ENCODE assay signal across 21 mouse cellular contexts in the genomic region with DNA sequence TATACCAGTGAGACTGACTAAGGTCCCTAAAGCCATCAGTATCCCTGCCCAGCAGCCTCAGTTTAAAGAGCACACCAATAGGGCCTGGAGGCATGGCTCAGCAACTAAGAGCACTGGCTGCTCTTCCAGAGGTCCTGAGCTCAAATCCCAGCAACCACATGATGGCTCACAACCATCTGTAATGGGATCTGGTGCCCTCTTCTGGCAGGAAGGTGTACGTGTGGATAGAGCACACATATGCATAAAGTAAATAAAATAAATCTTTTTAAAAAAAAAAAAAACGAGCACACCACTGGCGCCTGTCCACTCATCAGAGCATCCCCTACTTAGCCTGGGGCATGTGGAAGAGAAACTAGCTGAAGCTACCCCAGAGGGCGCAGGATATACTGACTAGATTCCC. TPM values are rescaled to one million over a fixed set of nuclear protein-coding genes. Genes with fewer than 3 reads are reported as not detected.
DNase-seq lines count a peak whose midpoint lies in the region; ATAC-seq and TF ChIP-seq lines count a peak whose summit lies in the region.
"Had no signal": no experiment of that assay in that cellular context is flagged by ENCODE, and none has a peak within 500 bp of the region (broad histone marks: within the 10 kb centered on the region; RNA-seq: fewer than 3 reads in every experiment).

No protein-coding gene starts in this region.

- ATAC-seq in liver, embryonic 12.5 days, result no peak

- intact Hi-C loops in gastrocnemius, adult 2 months (cut with DNase I), result no loop called here

- no peak overlapping the region for H3K27ac ChIP-seq in gastrocnemius, adult 2 months
- no peak overlapping the region for H3K27ac ChIP-seq in liver, adult 2 months (replicated peaks; ENCODE audit: insufficient read depth, low read depth, low read length)
- no peak overlapping the region for H3K27ac ChIP-seq in liver, embryonic 12.5 days
- no peak overlapping the region for H3K27ac ChIP-seq in bone marrow macrophage, adult 2 months (ENCODE audit: insufficient read depth, low read depth, low read length)
- H3K27ac ChIP-seq: embryonic facial prominence, embryonic 15.5 days; forebrain, embryonic 12.5 days; hindbrain, embryonic 15.5 days; midbrain, embryonic 10.5 days had no signal

- no peaks in the 10 kb centered on the region for H3K36me3 ChIP-seq in liver, adult 2 months (ENCODE audit: control insufficient read depth, insufficient read depth, low read length)
- no peaks in the 10 kb centered on the region for H3K36me3 ChIP-seq in liver, embryonic 12.5 days
- H3K36me3 ChIP-seq in E14TG2a.4 (ENCODE audit: insufficient read depth, low read length), result no peaks in the 10 kb centered on the region
- H3K36me3 ChIP-seq: embryonic facial prominence, embryonic 15.5 days; forebrain, embryonic 12.5 days; hindbrain, embryonic 15.5 days; midbrain, embryonic 10.5 days had no signal

- no peaks in the 10 kb centered on the region for H3K9me3 ChIP-seq in liver, embryonic 12.5 days (replicated peaks)
- no peaks in the 10 kb centered on the region for H3K9me3 ChIP-seq in E14TG2a.4 (ENCODE audit: low read length)
- H3K9me3 ChIP-seq: embryonic facial prominence, embryonic 15.5 days; forebrain, embryonic 12.5 days; hindbrain, embryonic 15.5 days; midbrain, embryonic 10.5 days had no signal

- 89% methylated on average over 4 of the region's 4 CpGs for WGBS in liver, adult 2 months
- WGBS in liver, embryonic 12.5 days (ENCODE audit: insufficient replicate concordance), result 51% methylated on average over 4 of the region's 4 CpGs

- no peak for DNase-seq in gastrocnemius, adult 2 months
- DNase-seq in gastrocnemius, postnatal 25 days, result no peak
- no peak for DNase-seq in liver, adult 2 months (ENCODE audit: extremely low read depth, low read depth, low spot score)
- DNase-seq in cerebellum, postnatal 25 days, result no peak
- no peak for DNase-seq in frontal cortex, postnatal 14 days (ENCODE audit: low spot score in 2 of 2)
- DNase-seq: cerebellum, adult 11-12 months; heart, postnatal 10 days; right cerebral cortex, adult 18-20 months had no signal

- no peak overlapping the region for H3K4me2 ChIP-seq in liver, embryonic 12.5 days
- H3K4me2 ChIP-seq: embryonic facial prominence, embryonic 15.5 days; forebrain, embryonic 12.5 days; hindbrain, embryonic 15.5 days had no signal

- H3K27me3 ChIP-seq in liver, adult 2 months (ENCODE audit: control insufficient read depth, insufficient read depth, low read length), result no peaks in the 10 kb centered on the region
- peaks cover 15% of the 10 kb centered on the region for H3K27me3 ChIP-seq in liver, embryonic 12.5 days (replicated peaks)
- no peaks in the 10 kb centered on the region for H3K27me3 ChIP-seq in E14TG2a.4 (ENCODE audit: insufficient read depth, low read length)
- H3K27me3 ChIP-seq: embryonic facial prominence, embryonic 15.5 days; forebrain, embryonic 12.5 days; hindbrain, embryonic 15.5 days had no signal

- H3K9ac ChIP-seq in liver, adult 2 months (ENCODE audit: low read depth, low read length), result no peak overlapping the region
- H3K9ac ChIP-seq in liver, embryonic 12.5 days, result no peak overlapping the region
- H3K9ac ChIP-seq: embryonic facial prominence, embryonic 15.5 days; forebrain, embryonic 12.5 days; hindbrain, embryonic 15.5 days had no signal

- TF ChIP-seq CTCF in gastrocnemius, adult 2 months (IDR thresholded peaks at IDR 0.05), result peak; percentile 28
- TF ChIP-seq CTCF in liver, adult 2 months (IDR thresholded peaks at IDR 0.05; ENCODE audit: low read depth, low read length), result peak; percentile 38
- TF ChIP-seq CTCF in E14TG2a.4 (conservative IDR thresholded peaks at IDR 0.05; ENCODE audit: low read length), result peak; percentile 44
- TF ChIP-seq CTCF in bone marrow macrophage, adult 2 months (IDR thresholded peaks at IDR 0.05; ENCODE audit: low read depth, low read length), result 0 out of 2 replicates have a peak, but pooled peaks have one; percentile 20

- H3K4me3 ChIP-seq in gastrocnemius, adult 2 months, result no peak overlapping the region
- no peak overlapping the region for H3K4me3 ChIP-seq in liver, adult 2 months (ENCODE audit: insufficient read depth, low read depth, low read length)
- no peak overlapping the region for H3K4me3 ChIP-seq in liver, embryonic 12.5 days
- no peak overlapping the region for H3K4me3 ChIP-seq in E14TG2a.4 (replicated peaks; ENCODE audit: low read length)
- no peak overlapping the region for H3K4me3 ChIP-seq in bone marrow macrophage, adult 2 months (ENCODE audit: insufficient read depth, low read length)
- H3K4me3 ChIP-seq: embryonic facial prominence, embryonic 15.5 days; forebrain, embryonic 12.5 days; hindbrain, embryonic 15.5 days; midbrain, embryonic 10.5 days; myocyte had no signal

- TF ChIP-seq POLR2A in liver, adult 2 months (IDR thresholded peaks at IDR 0.05; ENCODE audit: extremely low read depth, insufficient read depth, low read length), result no peak
- no peak for TF ChIP-seq POLR2A in bone marrow macrophage, adult 2 months (IDR thresholded peaks at IDR 0.05; ENCODE audit: borderline replicate concordance, low read depth, low read length)

- peaks cover 3% of the 10 kb centered on the region; the same call in 1 of the 2 replicates for H3K4me1 ChIP-seq in liver, adult 2 months (ENCODE audit: control insufficient read depth, insufficient read depth, low read length)
- H3K4me1 ChIP-seq in liver, embryonic 12.5 days, result peaks cover 4% of the 10 kb centered on the region; the same call in 1 of the 2 replicates
- peaks cover 80% of the 10 kb centered on the region for H3K4me1 ChIP-seq in E14TG2a.4 (replicated peaks; ENCODE audit: low read depth, low read length)
- no peaks in the 10 kb centered on the region for H3K4me1 ChIP-seq in bone marrow macrophage, adult 2 months (ENCODE audit: control insufficient read depth, insufficient read depth, low read length)

- no peaks in the 10 kb centered on the region for H3K79me2 ChIP-seq in liver, adult 2 months (ENCODE audit: control insufficient read depth, insufficient read depth, low read length)

RNA-seq across cellular contexts. Expression of a gene that starts 13.6 kb away (rescaled TPM):
- under 1 TPM in 1 of 2 experiments, not detected in 1; 0.10 TPM for total RNA-seq in gastrocnemius, adult 2 months (2021)
- total RNA-seq in gastrocnemius, postnatal 25 days (2021), result not detected
- 0.09 and 0.47 TPM in 2 replicates for total RNA-seq in liver, adult 2 months (2014; rRNA removed)
- polyA plus RNA-seq in liver, adult 2 months (2012; rRNA removed), result 0.10 and 0.11 TPM in 2 replicates
- 0.17 and 0.25 TPM in 2 replicates for polyA plus RNA-seq in liver, embryonic 12.5 days (2016; fragmentation: Nextera tagmentation; extraction: Ambion mirVana)
- polyA plus RNA-seq in bone marrow macrophage, adult 2 months (2012; ENCODE audit: insufficient read depth, insufficient read length, missing spikeins), result 0.20 TPM in 1 of 2 replicates, not detected in the other
- polyA plus RNA-seq: myocyte had no signal

RNA-seq across cellular contexts. Expression of a gene that starts 42.1 kb away (rescaled TPM):
- not detected for total RNA-seq in gastrocnemius, adult 2 months (2021)
- total RNA-seq in gastrocnemius, postnatal 25 days (2021), result not detected
- total RNA-seq in liver, adult 2 months (2014; rRNA removed), result not detected in 2 replicates
- polyA plus RNA-seq in liver, adult 2 months (2012; rRNA removed), result not detected in 2 replicates
- 0.51 and 0.73 TPM in 2 replicates for polyA plus RNA-seq in liver, embryonic 12.5 days (2016; fragmentation: Nextera tagmentation; extraction: Ambion mirVana)
- polyA plus RNA-seq in bone marrow macrophage, adult 2 months (2012; ENCODE audit: insufficient read depth, insufficient read length, missing spikeins), result not detected in 2 replicates
- total RNA-seq: heart, postnatal 10 days; layer of hippocampus, adult 18-20 months; left cerebral cortex, adult 8-10 months had no signal
- polyA plus RNA-seq: cortical plate, adult 2 months; forebrain, embryonic 12.5 days; hindbrain, embryonic 15.5 days; midbrain, embryonic 10.5 days; myocyte; urinary bladder, adult 2 months had no signal

RNA-seq across cellular contexts. Expression of a gene that starts 43.3 kb away (rescaled TPM):
- not detected for total RNA-seq in gastrocnemius, adult 2 months (2021)
- total RNA-seq in gastrocnemius, postnatal 25 days (2021), result not detected
- total RNA-seq in liver, adult 2 months (2014; rRNA removed), result not detected in 2 replicates
- polyA plus RNA-seq in liver, adult 2 months (2012; rRNA removed), result not detected in 2 replicates
- polyA plus RNA-seq in liver, embryonic 12.5 days (2016; fragmentation: Nextera tagmentation; extraction: Ambion mirVana), result not detected in 2 replicates
- polyA plus RNA-seq in bone marrow macrophage, adult 2 months (2012; ENCODE audit: insufficient read depth, insufficient read length, missing spikeins), result 0.44 and 0.83 TPM in 2 replicates
- total RNA-seq: heart, postnatal 10 days had no signal
- polyA plus RNA-seq: forebrain, embryonic 12.5 days; kidney, embryonic 14.5 days; midbrain, embryonic 10.5 days; myocyte had no signal

RNA-seq across cellular contexts. Expression of a gene that starts 50.2 kb away (rescaled TPM):
- total RNA-seq in gastrocnemius, adult 2 months (2021), result 10 to 100 TPM; 33.4 to 39.8 TPM
- total RNA-seq in gastrocnemius, postnatal 25 days (2021), result 10 to 100 TPM; 25.9 to 34.0 TPM
- 22.3 and 24.0 TPM in 2 replicates for total RNA-seq in liver, adult 2 months (2014; rRNA removed)
- 17.9 and 18.9 TPM in 2 replicates for polyA plus RNA-seq in liver, adult 2 months (2012; rRNA removed)
- 87.0 and 92.4 TPM in 2 replicates for polyA plus RNA-seq in liver, embryonic 12.5 days (2016; fragmentation: Nextera tagmentation; extraction: Ambion mirVana)
- 50.0 and 54.0 TPM in 2 replicates for polyA plus RNA-seq in bone marrow macrophage, adult 2 months (2012; ENCODE audit: insufficient read depth, insufficient read length, missing spikeins)
